Mouse (Mus musculus) CD4-positive, CD25-positive, alpha-beta regulatory T cell, adult 2 months (primary cell): ENCODE results near the gene Olfr155.

ENCODE experiments used
- DNase-seq: peaks from one replicate; pipeline ENCODE4 v3.0.0-alpha.2; 2012; ENCODE audit warnings: low read depth, low spot score

Olfr155 gene

DNA sequence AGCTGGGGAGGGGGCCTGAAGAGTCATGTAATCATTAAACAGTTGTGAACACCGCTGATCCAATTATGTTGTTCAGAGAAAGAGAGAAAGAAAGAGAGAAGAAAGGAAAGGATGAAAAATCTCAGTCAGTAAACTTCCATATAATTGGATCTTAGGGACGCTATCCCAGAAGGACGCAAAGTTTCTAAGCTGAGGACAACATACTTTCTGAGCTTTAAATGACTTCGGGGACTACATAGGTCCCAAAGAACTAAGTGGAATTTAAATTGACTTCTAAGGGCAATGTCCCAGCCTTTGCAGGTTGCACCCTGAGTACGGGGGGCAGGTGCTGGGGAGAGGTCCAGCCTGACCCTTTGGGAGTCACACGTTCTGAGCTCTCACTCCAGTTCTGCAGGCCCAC lies at the start of gene Olfr155:
Olfr155 (plus strand) TSS at position 301 of the 400 bp plus-strand sequence.
- no peak for DNase-seq

DNA sequence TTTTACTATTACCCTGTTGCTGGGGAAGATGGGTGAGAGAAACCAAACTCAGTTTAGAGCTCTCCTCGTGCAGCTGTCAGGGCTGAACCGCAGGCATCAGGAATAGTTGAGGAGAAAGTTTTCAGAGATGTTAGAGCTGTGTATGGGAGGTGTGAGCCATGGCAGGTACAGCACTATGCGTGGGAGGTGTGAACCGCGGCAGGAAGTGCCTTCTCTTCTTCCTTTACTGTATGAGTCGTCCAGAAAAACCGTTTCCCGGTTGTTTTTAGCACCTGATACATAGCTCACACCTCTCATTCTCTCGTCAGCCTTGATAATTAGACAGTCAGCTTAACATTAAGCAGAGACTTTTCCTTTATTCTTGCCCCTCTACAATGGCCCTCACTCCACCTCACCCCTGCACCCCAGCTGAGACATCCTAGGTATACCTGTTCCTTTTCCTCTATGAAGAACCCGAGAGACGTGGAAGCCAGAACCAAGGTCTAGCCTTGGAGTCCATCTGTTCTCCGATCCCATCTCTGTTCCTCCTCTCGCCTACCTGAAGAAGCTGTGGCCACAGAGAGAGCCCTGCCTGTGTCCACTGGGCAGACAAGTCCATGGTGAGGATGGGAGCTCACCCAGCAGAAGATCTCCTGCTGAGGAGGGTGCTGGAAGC lies 28.3 kb upstream of the Olfr155 start:
- peak; percentile 54 for DNase-seq

DNA sequence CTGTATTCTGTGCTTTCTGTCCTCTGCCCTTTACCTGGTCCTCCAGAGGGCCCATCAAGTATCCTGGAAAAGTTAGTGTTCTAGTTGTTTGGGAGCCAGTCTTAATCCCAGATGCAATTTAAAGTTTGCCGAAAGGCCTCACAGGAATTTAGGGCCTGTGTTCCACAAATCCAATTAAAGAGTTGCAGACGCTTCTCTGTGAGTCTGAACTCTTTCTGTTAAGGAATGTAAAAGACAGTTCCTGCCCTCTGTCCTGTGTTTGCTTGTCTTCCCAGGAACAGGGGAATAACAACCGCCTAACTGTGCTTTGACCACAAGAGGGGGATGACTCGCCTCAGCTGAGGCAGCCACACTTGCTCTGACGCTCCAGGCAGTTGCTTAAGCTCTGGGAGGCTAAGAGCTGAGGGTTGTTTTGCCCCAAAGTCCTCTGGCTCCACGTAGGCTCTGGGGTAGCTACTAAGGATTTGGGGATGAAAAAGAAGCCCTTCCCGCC lies 27.5 kb upstream of the Olfr155 start, which contains the start of gene Olfr156:
Olfr156 (minus strand) TSS at position 51 of the 493 bp plus-strand sequence.
- DNase-seq, result no peak

DNA sequence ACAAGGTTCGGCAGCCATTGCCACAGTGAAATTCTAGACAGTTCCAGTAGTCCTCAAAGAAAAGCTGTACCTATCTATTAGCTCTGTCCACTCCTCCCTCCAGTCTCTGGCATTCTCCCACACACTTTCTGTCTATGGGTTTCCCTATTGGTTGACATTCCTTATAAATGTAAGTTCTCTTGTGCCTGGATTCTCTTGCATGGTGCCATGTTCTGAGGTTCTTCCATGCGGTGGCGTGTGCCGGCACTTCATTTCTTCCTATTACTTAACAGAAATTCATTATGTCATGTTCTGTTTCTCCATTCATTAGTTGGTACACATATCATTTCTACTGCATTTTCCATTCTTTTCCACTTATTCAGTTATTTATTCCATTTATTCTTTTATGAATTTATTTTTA lies 22.6 kb upstream of the Olfr155 start:
- DNase-seq, result no peak

DNA sequence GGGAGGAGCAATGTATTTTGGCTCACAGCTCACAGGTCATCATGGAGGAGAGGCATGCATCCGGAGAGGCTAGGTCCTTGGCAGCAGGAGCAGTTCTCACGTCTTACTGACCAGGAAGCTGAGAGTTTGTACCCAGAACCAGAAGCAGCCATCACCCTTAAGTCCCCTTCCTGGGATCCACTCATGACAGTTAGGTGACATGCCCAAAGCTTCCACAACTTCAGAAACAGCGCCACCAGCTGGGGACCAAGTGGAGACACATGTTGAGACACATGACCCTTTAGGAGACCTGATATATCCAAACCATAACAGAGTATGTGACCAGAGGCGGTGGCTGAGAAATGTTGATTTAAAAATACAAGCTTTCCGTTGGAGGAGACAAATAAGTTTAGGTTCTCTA lies 19.3 kb upstream of the Olfr155 start:
- peak; percentile 25 for DNase-seq

DNA sequence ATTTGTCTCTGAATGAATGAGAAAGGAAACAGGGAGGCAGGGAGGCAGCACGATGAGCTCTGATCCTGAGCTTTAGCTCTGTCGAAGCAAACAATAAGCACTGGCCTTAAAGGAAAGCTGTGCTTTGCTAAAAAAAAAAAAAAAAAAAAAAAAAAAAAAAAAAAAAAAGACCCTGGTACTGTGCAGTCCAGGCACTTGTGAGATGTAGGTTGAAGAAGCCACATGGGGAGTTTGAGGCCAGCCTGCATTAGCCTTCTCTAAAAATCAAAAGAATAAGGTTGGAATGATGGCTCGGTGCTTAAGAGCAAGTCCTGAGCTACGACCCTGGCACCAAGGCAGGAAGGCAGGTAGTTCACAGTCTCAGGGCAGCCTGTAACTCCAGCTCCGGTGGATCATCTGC lies 17.6 kb upstream of the Olfr155 start:
- DNase-seq, result no peak

DNA sequence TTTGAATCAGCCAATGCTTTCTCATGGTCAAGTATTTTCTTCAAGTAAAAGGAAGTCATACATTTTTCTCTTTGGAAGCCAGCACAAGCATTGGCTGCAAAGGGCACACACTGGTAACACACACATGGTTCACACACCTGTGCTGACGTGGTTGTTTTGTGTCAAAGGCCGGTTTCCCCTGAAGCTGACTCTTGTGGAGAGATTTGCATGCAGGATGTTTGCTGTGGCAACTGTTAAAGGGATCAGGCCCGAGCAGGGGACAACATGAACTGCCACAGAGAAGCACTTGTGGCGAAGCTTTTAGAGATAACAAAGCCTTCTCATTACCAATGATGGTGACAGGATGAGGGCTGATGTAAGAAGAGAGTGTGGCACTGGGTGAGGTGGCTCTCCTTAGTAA lies 16.6 kb upstream of the Olfr155 start:
- DNase-seq, result no peak

DNA sequence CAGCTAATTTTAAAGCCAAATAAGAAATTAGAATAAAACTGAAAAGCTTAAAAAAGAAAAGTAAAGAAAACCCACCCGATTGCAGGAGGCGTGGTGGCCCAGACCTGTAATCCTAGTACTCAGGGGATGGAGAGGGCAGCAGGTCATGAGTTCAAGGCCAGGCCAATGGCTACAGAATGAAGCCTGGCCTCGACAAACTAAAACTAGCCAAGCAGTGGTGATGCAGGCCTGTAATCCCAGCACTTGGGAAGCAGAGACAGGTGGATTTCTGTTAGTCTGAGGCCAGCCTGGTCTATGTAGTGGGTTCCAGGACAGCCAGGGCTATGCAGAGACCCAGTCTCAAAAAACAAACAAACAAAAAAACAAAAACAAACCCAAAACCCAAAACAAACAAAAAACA lies 13.0 kb upstream of the Olfr155 start:
- no peak for DNase-seq

DNA sequence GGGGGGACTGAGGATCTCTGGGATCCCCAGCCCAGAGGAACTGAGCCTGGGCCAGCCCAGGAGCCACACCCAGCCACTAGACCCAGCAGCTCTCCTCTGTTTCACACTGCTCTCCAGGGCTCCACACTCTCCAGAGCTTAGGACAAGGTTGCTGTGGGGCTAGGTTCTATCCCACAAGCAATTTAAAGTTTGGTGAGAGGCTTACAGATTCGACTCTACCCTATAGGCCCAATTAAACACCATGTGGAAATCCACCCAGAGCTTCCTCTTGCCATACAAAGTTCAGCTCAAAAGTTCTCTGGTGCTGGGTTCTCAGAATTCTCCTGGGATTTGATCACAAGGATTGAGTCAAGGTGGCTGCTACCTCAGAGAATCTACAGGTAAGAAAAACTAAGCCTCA lies 11.3 kb upstream of the Olfr155 start, which contains the start of gene Olfr157:
Olfr157 (minus strand) TSS at position 101 of the 400 bp plus-strand sequence.
- DNase-seq, result no peak

DNA sequence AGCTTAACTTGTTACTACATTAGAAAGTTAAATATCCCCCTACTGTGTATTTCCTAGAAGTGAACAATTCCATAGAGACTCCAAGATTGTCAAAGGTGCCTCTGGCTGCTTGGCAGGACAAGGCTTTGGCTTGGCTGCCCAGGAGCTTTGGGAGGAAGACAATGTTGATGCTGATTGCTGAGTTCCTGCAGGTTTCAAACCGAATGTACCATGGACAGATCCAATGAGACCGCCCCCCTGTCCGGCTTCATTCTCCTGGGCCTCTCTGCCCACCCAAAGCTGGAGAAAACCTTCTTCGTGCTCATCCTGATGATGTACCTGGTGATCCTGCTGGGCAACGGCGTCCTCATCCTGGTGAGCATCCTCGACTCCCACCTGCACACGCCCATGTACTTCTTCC lies 2.7 kb downstream of the Olfr155 start:
- DNase-seq, result no peak

DNA sequence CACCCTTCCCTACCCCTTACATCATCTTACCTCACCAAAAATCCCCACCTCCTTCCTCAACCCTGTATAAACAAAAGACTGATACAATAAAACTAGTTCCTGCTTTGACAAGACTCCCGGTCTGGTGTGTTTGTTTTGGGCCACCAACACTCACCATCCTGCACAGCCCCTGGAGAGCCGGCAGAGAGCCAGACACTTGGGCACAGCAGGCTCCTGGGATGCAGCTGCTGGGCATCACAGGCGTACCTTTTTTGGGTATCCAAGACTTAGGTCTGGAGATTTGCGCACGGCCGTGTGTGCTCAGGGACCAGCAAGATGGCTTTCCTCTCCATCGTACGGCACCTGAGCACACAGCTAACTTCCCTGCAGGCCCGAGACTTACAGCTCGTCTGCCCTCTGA lies 8.5 kb downstream of the Olfr155 start:
- no peak for DNase-seq

DNA sequence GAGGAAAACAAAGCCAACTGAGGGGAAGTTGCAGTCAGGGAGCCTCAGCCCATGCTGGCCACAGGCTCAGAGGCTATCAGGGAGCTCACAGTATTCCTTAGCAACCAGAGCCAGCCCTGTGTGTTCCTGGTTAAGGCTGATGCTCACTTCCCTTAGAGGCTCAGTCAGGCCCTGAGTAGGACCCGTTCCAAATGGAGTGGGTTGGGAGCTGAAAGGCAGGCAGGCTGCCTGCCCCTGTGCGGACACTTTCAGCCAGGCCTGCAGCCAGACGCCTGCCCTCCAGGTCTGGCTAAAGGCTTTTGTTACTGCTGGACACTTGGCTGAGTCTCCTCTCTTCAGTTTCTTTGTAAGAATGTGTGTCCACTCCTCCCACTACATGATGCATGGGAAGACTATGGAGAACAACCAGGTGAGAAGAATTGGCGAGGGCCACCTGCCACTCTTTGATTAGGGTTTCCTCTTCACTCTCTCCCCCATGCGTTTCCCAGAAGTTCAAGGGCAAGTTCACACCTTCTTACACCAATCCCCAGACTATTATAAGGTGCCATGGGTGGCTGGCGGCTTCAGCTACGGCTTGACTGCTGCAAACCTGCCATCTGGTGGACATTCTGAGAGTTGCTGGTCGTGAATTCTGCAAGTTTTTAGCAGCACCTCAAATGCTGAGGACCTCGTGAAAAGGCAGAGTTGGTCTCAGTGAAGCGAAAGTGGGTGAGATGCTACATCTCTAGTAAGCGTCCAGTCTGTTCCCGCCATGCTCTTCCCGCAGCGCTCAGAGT lies 9.6 kb downstream of the Olfr155 start:
- peak; percentile 80 for DNase-seq

DNA sequence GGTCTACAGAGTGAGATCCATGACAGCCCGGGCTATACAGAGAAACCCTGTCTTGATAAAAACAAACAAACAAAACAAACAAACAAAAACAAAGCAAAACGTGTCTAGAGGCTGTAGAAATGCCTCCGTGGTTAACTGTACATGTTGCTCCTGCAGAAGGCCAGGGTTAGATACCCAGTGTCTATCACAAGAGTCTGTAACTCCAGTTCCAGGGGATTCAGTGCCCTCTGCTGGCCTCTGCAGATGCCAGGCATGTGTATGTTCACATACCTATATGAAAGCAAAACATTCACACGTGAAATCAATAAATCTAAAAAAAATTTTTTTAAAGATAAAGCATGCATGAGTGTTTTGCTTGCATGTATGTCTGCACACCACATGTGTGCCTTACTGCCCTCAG lies 11.9 kb downstream of the Olfr155 start:
- no peak for DNase-seq

DNA sequence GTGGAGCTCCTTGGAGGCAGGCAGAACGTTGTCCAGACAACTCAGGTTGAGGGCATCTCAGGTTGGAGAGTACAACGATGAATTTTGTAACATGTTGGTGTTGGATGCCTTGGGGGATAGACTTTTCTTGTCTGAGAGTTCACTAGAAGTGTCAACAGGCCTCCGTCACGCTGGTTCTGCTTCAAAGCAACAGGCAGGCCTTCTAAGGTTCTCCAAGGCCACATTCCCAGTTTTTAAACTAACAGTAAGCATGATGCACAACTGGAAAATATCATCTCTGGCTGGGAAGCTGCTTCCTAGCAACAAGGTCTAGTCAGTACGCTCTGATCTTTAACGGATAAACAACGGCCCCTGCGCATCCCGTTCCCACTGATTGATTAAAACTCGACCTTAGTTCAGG lies 18.5 kb downstream of the Olfr155 start:
- no peak for DNase-seq

DNA sequence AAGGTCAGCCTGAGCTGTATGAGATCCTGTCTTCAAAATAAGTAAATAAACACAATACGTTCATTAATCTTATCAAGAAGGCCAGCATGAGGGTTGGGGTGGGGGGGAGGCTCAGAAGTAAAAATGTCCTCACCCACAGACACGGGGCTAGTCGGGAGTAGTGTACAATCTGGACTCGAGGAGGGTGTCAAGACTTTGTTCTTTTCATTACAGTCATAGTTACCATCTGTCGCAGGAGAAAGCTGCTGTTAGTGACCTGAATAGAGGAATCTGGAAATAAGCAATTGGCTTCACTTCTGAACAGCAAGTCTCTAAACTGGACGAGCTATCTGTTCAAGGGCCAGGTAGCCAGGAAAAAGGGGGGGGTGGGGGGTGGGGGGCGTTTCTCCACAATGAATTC lies 23.1 kb downstream of the Olfr155 start:
- no peak for DNase-seq

DNA sequence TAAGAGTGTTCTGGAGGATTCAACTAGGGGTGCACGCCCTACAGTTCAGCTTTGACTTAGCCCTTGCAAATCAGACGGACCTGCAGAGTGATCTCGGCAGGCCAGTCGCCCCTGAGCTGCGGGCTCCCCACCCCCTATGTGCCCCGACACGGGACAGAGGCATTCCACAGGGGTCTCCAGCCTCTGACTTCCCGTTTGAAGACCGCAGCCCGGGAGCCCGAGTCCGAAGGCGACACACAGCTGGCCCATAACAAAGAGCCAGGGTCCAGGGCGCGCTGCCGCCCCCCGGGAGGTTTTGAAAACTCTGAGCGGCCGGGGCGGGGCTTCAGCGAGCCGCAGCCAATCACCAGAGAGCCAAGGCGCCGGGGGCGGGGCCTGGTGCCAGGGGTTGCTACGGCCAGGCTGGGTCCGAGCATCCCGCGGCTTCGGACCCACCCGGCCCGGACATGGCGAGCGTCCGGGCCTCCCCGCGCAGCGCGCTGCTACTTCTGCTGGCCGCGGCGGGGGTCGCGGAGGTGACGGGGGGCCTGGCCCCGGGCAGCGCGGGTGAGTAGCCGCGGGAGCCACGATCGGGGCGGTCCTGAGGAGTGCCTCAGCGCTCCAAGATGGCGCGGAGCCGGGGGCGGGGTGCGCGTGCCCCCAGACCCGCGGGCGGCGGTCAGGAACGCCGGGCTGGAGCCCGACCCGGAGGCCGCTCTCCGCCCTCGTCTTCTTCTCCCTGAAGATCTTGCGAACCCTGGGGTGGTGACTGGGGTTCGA lies 24.0 kb downstream of the Olfr155 start, which contains the start of gene Reck:
Reck (plus strand) TSS at position 371 of the 759 bp plus-strand sequence.
- DNase-seq, result peak; percentile 78

DNA sequence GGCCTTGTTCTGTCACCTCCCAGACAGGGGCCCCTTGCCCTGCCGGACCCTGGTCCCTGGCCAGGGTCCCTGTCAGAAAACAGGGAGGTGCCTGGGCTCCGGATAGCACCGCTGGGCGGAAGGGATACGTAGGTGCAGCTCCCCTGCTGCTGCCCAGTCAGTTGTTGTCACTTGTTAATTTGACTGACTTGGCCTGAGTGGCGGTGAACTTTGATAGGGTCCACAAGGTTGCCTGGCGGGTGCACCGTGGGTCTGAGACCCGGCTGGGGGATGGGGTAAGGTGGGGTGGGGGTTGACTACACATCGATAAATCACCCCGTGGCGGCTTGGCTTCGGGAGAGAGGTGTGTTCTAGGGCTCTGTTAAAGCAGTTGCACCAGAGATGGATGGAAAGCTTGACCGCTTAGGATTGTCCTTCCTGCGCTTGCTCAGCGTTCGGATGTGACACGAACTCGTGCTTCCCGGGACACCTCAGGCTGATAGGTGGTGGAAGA lies 24.6 kb downstream of the Olfr155 start:
- no peak for DNase-seq

DNA sequence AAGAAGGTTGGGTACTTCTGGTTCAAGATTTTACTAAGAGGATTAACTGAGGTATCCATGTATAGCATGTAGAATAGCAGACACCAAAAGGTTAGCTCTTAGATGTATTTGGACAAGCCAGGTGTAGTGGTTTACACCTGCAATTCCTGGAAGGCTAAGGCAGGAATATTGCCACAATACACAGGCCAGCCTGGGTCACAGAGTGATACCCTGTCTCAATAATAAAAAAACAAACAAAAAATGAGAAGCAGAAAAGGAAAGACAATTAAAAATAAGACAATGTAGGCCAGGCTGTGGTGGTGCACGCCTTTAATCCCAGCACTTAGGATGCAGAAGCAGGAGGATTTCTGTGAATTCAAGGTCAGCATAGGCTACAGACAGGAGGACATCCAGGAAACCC lies 25.9 kb downstream of the Olfr155 start:
- DNase-seq, result no peak

DNA sequence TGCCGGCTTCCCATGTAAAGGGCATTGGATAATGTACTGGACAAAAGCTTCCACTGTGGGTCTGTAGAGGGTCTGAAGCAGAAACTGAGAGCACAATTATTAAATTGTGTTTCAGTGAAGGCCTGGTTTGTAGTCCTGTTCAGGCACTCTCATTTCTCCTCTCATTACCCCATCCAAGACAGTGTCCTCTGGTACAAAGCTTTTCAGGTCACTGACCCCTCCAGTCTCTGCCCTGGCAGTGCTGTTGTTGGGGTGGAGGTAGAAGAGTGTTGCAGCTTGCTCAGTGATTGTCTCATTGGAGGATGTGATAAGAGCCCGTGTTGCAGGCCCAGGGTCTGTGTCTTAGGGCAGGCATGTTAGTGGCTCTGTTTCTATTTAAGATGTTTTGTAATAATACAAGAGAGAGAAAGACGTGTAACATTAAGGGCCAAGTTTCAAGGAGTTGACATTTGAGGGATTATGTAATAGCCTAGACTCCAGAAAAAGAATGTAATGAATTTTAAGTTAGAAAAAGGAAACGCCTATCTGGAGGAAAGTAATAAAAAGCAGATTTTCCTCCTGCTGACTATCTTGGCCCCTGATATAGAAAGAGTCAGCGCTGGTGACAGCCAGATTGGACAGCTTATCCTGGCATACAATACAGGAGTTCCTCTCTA lies 26.9 kb downstream of the Olfr155 start:
- no peak for DNase-seq

DNA sequence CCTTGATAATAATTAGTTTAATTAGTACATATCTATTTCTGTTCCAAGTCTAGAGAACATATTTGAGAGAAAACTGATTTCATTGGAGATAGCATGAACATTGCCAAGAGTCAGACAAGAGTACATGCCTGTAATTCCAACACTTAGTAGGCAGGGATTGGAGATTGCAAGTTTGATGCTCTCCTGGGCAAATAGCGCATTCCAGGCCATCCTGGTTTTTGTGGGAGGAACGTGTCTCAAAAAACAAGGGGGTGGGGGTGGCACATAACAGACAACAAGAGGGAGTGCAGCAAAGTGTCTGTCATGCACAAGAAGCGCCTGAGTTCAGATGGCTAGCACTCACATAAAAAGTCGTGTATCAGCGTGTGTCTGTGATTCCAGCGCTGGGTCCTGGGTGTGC lies 28.2 kb downstream of the Olfr155 start:
- DNase-seq, result no peak

DNA sequence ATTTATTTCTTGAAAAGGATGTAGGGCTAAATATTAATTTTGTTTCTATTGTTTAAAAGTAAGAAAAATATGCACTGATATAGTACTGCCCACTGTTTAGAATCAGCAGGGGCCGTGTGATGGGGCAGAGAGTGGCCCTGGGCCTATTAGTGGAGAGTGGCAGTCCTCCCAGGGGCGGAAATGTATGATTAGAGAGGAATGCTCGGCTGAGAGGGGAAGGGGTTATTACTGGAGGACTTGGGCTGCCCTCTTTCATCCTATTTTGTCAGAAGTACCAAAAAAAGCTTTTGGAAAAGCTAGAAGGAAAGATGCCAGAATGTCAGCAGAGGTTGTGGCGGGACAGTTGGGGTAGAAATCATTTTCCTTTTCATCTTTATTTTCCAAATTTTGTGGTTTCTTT lies 32.8 kb downstream of the Olfr155 start:
- DNase-seq, result no peak
